Mouse (Mus musculus) brain, embryonic 14.5 days (tissue): Measurements from ENCODE around the gene Fam78a.

Experiments used
- CTCF ChIP-seq: fragments of 200-500 bp; IDR thresholded peaks from 2 replicates; pipeline ENCODE4 v1.5.1; 2012; ENCODE audit warnings: inconsistent platforms, mild to moderate bottlenecking, moderate library complexity, borderline replicate concordance; ENCODE audit not compliant: insufficient read depth, insufficient read length; ENCODE audit errors: extremely low read depth
- POLR2A ChIP-seq: fragments of 200-500 bp; IDR thresholded peaks from 2 replicates; pipeline ENCODE4 v1.6.1; 2012; ENCODE audit warnings: mild to moderate bottlenecking, inconsistent platforms, borderline replicate concordance; ENCODE audit not compliant: poor library complexity, insufficient read depth, insufficient read length, severe bottlenecking; ENCODE audit errors: extremely low read depth

DNA sequence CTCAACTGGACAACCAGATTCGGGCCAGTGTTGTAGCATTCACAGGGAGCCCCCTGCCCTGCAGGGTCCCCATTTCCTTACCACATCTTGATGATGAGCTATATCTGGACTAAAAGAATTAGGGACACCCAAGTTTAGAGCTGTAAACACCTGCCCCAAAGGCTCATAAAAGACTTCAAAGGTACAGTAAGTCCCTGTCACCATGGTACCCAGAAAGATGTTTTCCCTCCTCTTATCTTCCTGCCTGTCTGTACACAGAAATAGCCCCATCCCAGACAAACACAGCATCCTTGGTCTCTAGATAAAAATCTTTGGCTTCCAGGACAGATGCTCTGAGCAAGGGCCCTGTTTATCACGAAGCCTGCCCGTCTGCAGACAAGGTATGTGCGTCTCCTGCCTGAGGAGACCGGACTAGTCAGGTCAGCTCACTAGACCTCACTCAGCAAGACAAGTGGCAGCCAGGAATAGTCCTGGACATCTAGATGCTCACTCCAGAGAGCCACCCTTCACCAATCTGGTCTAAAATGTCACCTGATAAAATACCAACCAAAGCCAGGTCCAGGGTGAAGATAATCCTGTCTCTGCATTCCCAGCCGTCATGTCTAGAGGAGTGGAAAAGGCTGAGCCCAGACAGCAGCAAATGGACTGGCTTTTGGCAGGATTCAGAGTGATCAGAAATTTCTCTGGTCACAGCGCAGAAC, 21.1 kb downstream of the Fam78a start:
- TF ChIP-seq POLR2A (no peak), CTCF (no peak)
